Mouse (Mus musculus): ENCODE data around the gene Chl1. TPM values are rescaled to one million over a fixed set of nuclear protein-coding genes. Genes with fewer than 3 reads are reported as not detected.

The Chl1 gene
- polyA plus RNA-seq, 1 experiment from 2014 or later: 0.22 TPM

DNA sequence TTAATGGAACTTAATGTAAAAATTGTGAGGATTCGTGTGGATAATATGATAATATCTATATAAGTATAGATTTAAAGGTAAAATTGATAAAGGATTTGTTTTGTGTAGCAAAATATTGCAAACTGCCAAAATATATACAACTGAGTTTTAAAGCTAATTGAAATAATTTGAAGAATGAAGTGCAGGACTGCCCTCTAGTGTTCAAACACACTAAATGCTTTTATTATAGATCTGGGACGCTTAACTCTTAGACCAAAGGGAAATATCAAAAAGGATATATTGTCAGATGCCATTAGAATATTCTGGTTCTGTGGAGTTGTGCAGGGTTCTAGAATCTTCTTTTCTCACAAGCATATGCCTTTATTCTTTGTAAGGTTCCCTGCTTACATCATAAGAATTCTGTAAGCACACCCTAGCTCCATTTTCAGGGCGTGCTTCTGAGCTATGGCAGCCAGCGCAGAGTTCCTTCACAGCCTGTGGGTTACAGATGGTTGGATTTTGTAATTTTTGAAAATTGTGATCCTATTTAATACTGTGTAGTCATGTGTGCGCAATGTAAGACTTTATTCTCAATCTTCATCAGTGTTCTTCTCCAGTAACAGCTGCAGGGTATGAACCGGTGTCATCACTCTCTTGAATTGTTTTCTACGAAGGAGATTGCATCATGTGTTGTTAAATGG is 187.1 kb downstream of the Chl1 start:
- peak; percentile 72 for TF ChIP-seq CTCF (IDR thresholded peaks at IDR 0.05; ENCODE audit: low read depth)
- ATAC-seq (replicated peaks; ENCODE audit: low FRiP score, low read depth) (no peak), DNase-seq (ENCODE audit: low spot score) (peak; percentile 78)
- no peaks in the 10 kb centered on the region for H3K4me1 ChIP-seq (replicated peaks; ENCODE audit: insufficient read depth, low read length)
- H3K27ac ChIP-seq: no peak overlapping the region
- H3K4me3 ChIP-seq (replicated peaks; ENCODE audit: low read depth, low read length): no peak overlapping the region
- H3K9me3 ChIP-seq (replicated peaks; ENCODE audit: low read length): no peaks in the 10 kb centered on the region
- no peaks in the 10 kb centered on the region for H3K36me3 ChIP-seq (ENCODE audit: insufficient read depth, low read length)
- WGBS: 58% methylated on average over 7 of the region's 7 CpGs
- no peaks in the 10 kb centered on the region for H3K27me3 ChIP-seq (ENCODE audit: insufficient read depth, low read length)
- no peak overlapping the region for H3K9ac ChIP-seq (ENCODE audit: low read depth, low read length)
- no peak overlapping the region for H3K4me2 ChIP-seq (ENCODE audit: low read length)

DNA sequence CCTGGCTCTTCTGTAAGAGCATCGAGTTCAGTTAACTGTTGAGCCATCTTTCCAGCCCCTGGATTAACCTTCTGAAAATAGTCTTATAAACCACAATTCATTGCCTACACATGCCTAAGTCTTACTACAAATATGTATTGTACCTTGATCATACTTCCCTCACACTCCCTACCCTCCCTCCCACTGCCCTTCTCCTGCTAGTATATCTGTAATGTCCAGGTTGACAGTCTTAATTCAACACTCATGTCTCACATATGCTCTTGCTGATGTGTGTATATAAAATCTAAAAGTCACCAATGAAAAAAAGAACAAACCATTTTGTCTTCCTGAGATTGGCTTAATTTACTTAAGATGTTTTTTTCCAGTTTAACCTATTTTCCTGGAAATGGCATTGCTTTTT is 189.1 kb downstream of the Chl1 start:
- Histone ChIP-seq H3K27me3 (ENCODE audit: insufficient read depth, low read length) (no peaks in the 10 kb centered on the region), H3K4me3 (replicated peaks; ENCODE audit: low read depth, low read length) (no peak overlapping the region), H3K27ac (no peak overlapping the region), H3K36me3 (ENCODE audit: insufficient read depth, low read length) (no peaks in the 10 kb centered on the region), H3K4me1 (replicated peaks; ENCODE audit: insufficient read depth, low read length) (no peaks in the 10 kb centered on the region), H3K9ac (ENCODE audit: low read depth, low read length) (no peak overlapping the region), H3K9me3 (replicated peaks; ENCODE audit: low read length) (no peaks in the 10 kb centered on the region), H3K4me2 (ENCODE audit: low read length) (no peak overlapping the region)
- no peak for TF ChIP-seq CTCF (IDR thresholded peaks at IDR 0.05; ENCODE audit: low read depth)
- WGBS: 93% methylated on average over 1 of the region's 1 CpGs
- no peak for ATAC-seq (replicated peaks; ENCODE audit: low FRiP score, low read depth)
- no peak for DNase-seq (ENCODE audit: low spot score)

DNA sequence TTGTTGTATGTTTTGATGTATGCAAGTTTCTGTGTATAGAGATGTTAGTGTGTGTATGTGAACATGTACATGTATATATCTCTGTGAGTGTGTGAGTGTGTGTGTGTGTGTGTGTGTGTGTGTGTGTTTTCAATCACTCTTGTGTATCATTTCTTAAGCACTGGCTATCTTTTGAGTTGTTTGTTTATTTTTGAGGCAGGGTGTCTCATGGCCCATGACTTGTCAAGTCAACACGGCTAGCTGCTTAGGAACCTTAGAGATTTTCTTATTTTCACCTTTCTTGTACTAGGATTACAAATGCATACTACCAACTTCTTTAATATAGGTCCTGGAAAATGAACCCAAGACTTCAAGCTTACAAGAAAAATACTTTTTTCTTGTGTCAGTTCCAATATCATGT is 189.5 kb downstream of the Chl1 start:
- WGBS: 53% methylated on average over 1 of the region's 1 CpGs
- Histone ChIP-seq H3K36me3 (ENCODE audit: insufficient read depth, low read length) (no peaks in the 10 kb centered on the region), H3K9me3 (replicated peaks; ENCODE audit: low read length) (no peaks in the 10 kb centered on the region), H3K27ac (no peak overlapping the region), H3K4me2 (ENCODE audit: low read length) (no peak overlapping the region), H3K4me3 (replicated peaks; ENCODE audit: low read depth, low read length) (no peak overlapping the region), H3K27me3 (ENCODE audit: insufficient read depth, low read length) (no peaks in the 10 kb centered on the region), H3K4me1 (replicated peaks; ENCODE audit: insufficient read depth, low read length) (no peaks in the 10 kb centered on the region), H3K9ac (ENCODE audit: low read depth, low read length) (no peak overlapping the region)
- DNase-seq (ENCODE audit: low spot score) (no peak), ATAC-seq (replicated peaks; ENCODE audit: low FRiP score, low read depth) (no peak)
- no peak for TF ChIP-seq CTCF (IDR thresholded peaks at IDR 0.05; ENCODE audit: low read depth)

DNA sequence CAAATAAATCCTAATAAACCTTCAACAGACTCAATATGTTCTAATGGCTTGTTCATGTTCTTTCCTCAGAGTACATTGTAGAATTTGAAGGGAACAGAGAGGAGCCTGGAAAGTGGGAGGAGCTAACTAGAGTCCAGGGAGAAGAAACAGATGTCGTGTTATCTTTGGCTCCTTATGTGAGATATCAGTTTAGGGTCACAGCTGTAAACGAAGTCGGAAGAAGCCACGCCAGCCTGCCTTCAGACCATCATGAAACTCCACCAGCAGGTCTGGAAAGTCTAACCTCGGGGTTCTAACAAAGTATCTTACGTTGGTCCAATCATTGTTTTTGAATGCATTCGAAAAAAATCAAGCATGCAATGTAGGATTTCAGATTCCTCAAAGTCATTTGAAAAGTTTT is 189.9 kb downstream of the Chl1 start:
- peak; percentile 40 for DNase-seq (ENCODE audit: low spot score)
- H3K27ac ChIP-seq: no peak overlapping the region
- H3K9ac ChIP-seq (ENCODE audit: low read depth, low read length): no peak overlapping the region
- H3K4me3 ChIP-seq (replicated peaks; ENCODE audit: low read depth, low read length): no peak overlapping the region
- TF ChIP-seq CTCF (IDR thresholded peaks at IDR 0.05; ENCODE audit: low read depth): no peak
- H3K4me2 ChIP-seq (ENCODE audit: low read length): no peak overlapping the region
- 41% methylated on average over 7 of the region's 7 CpGs for WGBS
- H3K9me3 ChIP-seq (replicated peaks; ENCODE audit: low read length): no peaks in the 10 kb centered on the region
- no peak for ATAC-seq (replicated peaks; ENCODE audit: low FRiP score, low read depth)
- no peaks in the 10 kb centered on the region for H3K36me3 ChIP-seq (ENCODE audit: insufficient read depth, low read length)
- no peaks in the 10 kb centered on the region for H3K27me3 ChIP-seq (ENCODE audit: insufficient read depth, low read length)
- H3K4me1 ChIP-seq (replicated peaks; ENCODE audit: insufficient read depth, low read length): no peaks in the 10 kb centered on the region

DNA sequence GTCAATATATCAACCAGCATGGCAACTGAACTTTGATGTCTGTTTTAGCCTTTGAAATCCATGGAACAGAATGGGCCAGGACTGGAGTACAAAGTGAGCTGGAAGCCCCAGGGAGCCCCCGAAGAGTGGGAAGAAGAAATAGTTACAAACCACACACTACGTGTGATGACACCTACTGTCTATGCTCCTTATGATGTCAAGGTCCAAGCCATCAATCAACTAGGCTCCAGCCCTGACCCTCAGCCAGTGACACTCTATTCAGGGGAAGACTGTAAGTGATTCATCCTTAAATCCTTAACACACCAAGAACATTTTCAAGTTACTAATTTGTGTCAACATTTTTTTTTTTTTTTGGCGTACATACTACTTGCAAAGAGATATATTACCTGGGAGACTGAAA is 196.0 kb downstream of the Chl1 start:
- TF ChIP-seq CTCF (IDR thresholded peaks at IDR 0.05; ENCODE audit: low read depth): no peak
- H3K27ac ChIP-seq: no peak overlapping the region
- no peak overlapping the region for H3K4me3 ChIP-seq (replicated peaks; ENCODE audit: low read depth, low read length)
- DNase-seq (ENCODE audit: low spot score) (no peak), ATAC-seq (replicated peaks; ENCODE audit: low FRiP score, low read depth) (no peak)
- no peaks in the 10 kb centered on the region for H3K27me3 ChIP-seq (ENCODE audit: insufficient read depth, low read length)
- no peaks in the 10 kb centered on the region for H3K4me1 ChIP-seq (replicated peaks; ENCODE audit: insufficient read depth, low read length)
- WGBS: 81% methylated on average over 3 of the region's 3 CpGs
- H3K36me3 ChIP-seq (ENCODE audit: insufficient read depth, low read length): no peaks in the 10 kb centered on the region
- H3K4me2 ChIP-seq (ENCODE audit: low read length): no peak overlapping the region
- no peak overlapping the region for H3K9ac ChIP-seq (ENCODE audit: low read depth, low read length)
- H3K9me3 ChIP-seq (replicated peaks; ENCODE audit: low read length): no peaks in the 10 kb centered on the region

DNA sequence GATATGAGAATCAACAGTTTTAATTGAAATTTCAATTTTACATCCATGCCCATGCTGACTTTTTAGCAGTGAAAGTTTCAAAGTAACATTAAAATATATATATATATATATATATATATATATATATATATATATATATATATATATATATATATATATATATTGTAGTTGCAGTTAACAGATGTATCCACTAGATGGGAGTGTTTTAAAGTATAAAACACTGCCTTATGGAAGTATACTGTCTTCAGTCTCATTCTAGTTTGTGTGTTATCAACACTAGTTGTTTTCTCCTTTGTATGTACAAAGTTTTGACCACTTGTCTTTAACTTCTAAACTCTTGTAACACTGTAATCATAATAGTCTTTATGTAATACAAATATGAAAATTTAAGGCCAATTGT is 228.9 kb downstream of the Chl1 start:
- no peak overlapping the region for H3K4me2 ChIP-seq (ENCODE audit: low read length)
- H3K36me3 ChIP-seq (ENCODE audit: insufficient read depth, low read length): no peaks in the 10 kb centered on the region
- H3K27me3 ChIP-seq (ENCODE audit: insufficient read depth, low read length): no peaks in the 10 kb centered on the region
- TF ChIP-seq CTCF (IDR thresholded peaks at IDR 0.05; ENCODE audit: low read depth): no peak
- no peak overlapping the region for H3K9ac ChIP-seq (ENCODE audit: low read depth, low read length)
- no peak for ATAC-seq (replicated peaks; ENCODE audit: low FRiP score, low read depth)
- DNase-seq (ENCODE audit: low spot score): peak; percentile 73
- H3K27ac ChIP-seq: no peak overlapping the region
- no peaks in the 10 kb centered on the region for H3K9me3 ChIP-seq (replicated peaks; ENCODE audit: low read length)
- no peak overlapping the region for H3K4me3 ChIP-seq (replicated peaks; ENCODE audit: low read depth, low read length)
- H3K4me1 ChIP-seq (replicated peaks; ENCODE audit: insufficient read depth, low read length): no peaks in the 10 kb centered on the region

DNA sequence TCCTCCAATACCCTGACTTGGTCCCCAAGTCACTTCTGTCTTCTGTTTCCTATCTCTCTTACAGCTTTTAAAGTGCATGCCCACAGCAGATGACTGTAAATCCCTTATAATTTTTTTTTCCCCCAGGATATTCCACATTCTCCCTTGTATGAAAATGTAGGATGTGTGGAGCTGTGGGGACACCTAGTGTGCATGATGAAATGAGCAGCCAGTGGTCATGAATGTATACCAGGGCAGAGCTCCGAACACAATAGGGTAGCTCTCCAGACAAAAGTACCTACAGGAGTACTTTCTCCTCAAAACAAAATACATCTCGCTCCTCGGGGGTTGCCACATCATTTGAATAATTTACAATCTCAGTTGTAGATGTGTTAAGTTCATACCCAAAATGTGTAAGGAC is 232.4 kb downstream of the Chl1 start:
- no peaks in the 10 kb centered on the region for H3K36me3 ChIP-seq (ENCODE audit: insufficient read depth, low read length)
- H3K9ac ChIP-seq (ENCODE audit: low read depth, low read length): no peak overlapping the region
- H3K4me3 ChIP-seq (replicated peaks; ENCODE audit: low read depth, low read length): no peak overlapping the region
- ATAC-seq (replicated peaks; ENCODE audit: low FRiP score, low read depth): no peak
- H3K9me3 ChIP-seq (replicated peaks; ENCODE audit: low read length): no peaks in the 10 kb centered on the region
- DNase-seq (ENCODE audit: low spot score): peak; percentile 8
- H3K4me1 ChIP-seq (replicated peaks; ENCODE audit: insufficient read depth, low read length): no peaks in the 10 kb centered on the region
- H3K27ac ChIP-seq: no peak overlapping the region
- WGBS: 57% methylated on average over 3 of the region's 3 CpGs
- H3K4me2 ChIP-seq (ENCODE audit: low read length): no peak overlapping the region
- H3K27me3 ChIP-seq (ENCODE audit: insufficient read depth, low read length): no peaks in the 10 kb centered on the region
- TF ChIP-seq CTCF (IDR thresholded peaks at IDR 0.05; ENCODE audit: low read depth): peak; percentile 56

Measured in kidney, postnatal 0 days (tissue).